Mouse (Mus musculus) kidney, postnatal 0 days (tissue): ENCODE results near the gene Dffa. TPM values are rescaled to one million over a fixed set of nuclear protein-coding genes. Genes with fewer than 3 reads are reported as not detected.
"Not testable (repeated sequence)": the region's sequence is repeated elsewhere in the genome, so short reads cannot be mapped to it uniquely, and the experiment has no call there.

Source experiments
- ATAC-seq: fragments of 200-750 bp; cut with Nextera tagmentation; replicated peaks from 2 replicates; pipeline ENCODE4 v1.8.0; 2017; ENCODE audit warnings: low read depth, moderate number of reproducible peaks, moderate TSS enrichment, moderate library complexity; ENCODE audit not compliant: low FRiP score
- DNase-seq: peaks from one replicate; pipeline ENCODE4 v3.0.0-alpha.2; 2016; ENCODE audit warnings: low spot score
- H3K27ac ChIP-seq: fragments of 300-500 bp; sonication (generic); 2 replicates; pipeline ENCODE4 v1.5.1; 2014; ENCODE audit warnings: mild to moderate bottlenecking
- H3K27me3 ChIP-seq: fragments of 300-500 bp; sonication (generic); 2 replicates; pipeline ENCODE4 v1.6.1; 2014; ENCODE audit warnings: low read length, mixed read lengths; ENCODE audit not compliant: insufficient read depth
- H3K36me3 ChIP-seq: fragments of 300-500 bp; sonication (generic); 2 replicates; pipeline ENCODE4 v1.6.1; 2014; ENCODE audit warnings: low read length, mixed read lengths; ENCODE audit not compliant: insufficient read depth
- H3K4me1 ChIP-seq: fragments of 300-500 bp; sonication (generic); replicated peaks from 2 replicates; pipeline ENCODE4 v1.6.1; 2014; ENCODE audit warnings: antibody characterized with exemption, low read length, mixed read lengths; ENCODE audit not compliant: insufficient read depth
- H3K4me2 ChIP-seq: fragments of 300-500 bp; sonication (generic); 2 replicates; pipeline ENCODE4 v1.6.1; 2014; ENCODE audit warnings: mild to moderate bottlenecking, low read length, moderate library complexity, mixed read lengths
- H3K4me3 ChIP-seq: fragments of 300-500 bp; sonication (generic); replicated peaks from 2 replicates; pipeline ENCODE4 v1.5.1; 2014; ENCODE audit warnings: low read depth, low read length
- H3K9ac ChIP-seq: fragments of 300-500 bp; sonication (generic); 2 replicates; pipeline ENCODE4 v1.6.1; 2014; ENCODE audit warnings: low read depth, low read length
- H3K9me3 ChIP-seq: fragments of 300-500 bp; sonication (generic); replicated peaks from 2 replicates; pipeline ENCODE4 v1.6.1; 2016; ENCODE audit warnings: low read length, inconsistent platforms, mixed read lengths
- CTCF ChIP-seq: IDR thresholded peaks from 2 replicates; pipeline ENCODE4 v1.5.1; 2016; ENCODE audit warnings: antibody characterized with exemption, low read depth, mild to moderate bottlenecking, moderate library complexity
- WGBS: fragments of 180-500 bp; shearing (Covaris S2); extraction: QIAGEN DNeasy Blood & Tissue Kit; methylation state at CpG from one replicate; pipeline ENCODE4 v1.1.7; 2014; 5-methylcytosine and 5-hydroxymethylcytosine counted together
- polyA plus RNA-seq: library from polyadenylated mRNA; unstranded; fragments of >200 nt; fragmentation: Nextera tagmentation; extraction: Ambion mirVana; gene quantifications from 2 replicates; pipeline ENCODE4 v1.2.1, GENCODE M21; 2015

Gene Dffa
- polyA plus RNA-seq, 1 experiment from 2014 or later = 30.3 TPM

DNA sequence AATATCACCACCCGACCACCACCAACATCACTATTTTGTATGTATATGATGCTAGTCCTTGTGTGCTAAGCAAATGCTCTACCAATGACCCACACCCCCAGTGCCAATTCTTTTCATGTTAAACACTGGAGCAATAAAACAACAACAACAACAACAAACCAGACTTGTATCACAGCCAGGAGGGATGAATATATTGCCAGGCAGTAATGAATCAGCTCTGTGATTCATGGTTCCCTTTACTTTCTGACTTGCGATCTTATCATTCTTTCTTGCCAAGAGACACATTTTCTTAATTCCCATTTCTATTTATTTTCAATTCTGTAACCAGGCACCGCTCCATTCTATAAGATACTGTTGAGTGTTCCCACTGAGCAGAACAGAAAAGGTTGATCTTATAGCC lies 2.5 kb upstream of the Dffa start:
- H3K4me1 ChIP-seq = peaks cover 13% of the 10 kb centered on the region
- TF ChIP-seq CTCF = no peak

DNA sequence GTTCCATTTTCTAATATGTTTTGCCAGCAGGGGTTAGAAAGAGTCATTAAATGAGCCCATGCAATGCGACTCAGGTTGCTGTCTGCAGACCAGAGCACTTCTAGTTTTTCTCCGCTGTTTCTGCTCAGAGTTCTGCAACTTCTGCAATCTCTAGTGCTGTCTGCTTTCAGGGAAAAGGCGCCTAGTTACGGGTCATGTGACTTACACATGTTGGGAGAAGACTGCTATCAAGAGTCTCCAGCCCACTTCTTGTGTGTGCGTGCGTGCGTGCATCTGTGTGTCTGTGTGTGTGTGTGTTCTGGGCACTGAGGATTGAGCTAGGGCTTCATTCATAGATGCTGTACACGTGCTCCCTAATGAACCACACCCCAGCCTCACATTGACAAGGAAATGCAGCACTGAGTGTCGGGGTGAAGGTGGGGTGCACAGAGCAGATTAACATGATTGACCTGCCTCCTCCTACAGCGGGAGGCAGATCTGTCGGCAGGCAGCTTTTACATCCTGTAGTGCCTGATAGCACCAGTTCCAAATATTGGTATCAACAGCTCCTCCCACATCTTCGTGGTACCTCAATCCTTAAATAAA lies 16.1 kb downstream of the Dffa start:
- not testable (repeated sequence) for H3K27ac ChIP-seq, H3K36me3 ChIP-seq, H3K9ac ChIP-seq, H3K27me3 ChIP-seq, H3K4me3 ChIP-seq, DNase-seq, H3K9me3 ChIP-seq, H3K4me1 ChIP-seq, ATAC-seq, H3K4me2 ChIP-seq
- WGBS = 83% methylated on average over 12 of the region's 12 CpGs

More for the DNA sequence above, 2.5 kb upstream of the Dffa start:
- Histone ChIP-seq H3K4me3 (no peak overlapping the region), H3K9me3 (no peaks in the 10 kb centered on the region), H3K27me3 (no peaks in the 10 kb centered on the region), H3K9ac (no peak overlapping the region), H3K4me2 (no peak overlapping the region), H3K36me3 (no peaks in the 10 kb centered on the region), H3K27ac (no peak overlapping the region)
- DNase-seq = no peak
- WGBS = 73% methylated on average over 3 of the region's 3 CpGs
- no peak for ATAC-seq

DNA sequence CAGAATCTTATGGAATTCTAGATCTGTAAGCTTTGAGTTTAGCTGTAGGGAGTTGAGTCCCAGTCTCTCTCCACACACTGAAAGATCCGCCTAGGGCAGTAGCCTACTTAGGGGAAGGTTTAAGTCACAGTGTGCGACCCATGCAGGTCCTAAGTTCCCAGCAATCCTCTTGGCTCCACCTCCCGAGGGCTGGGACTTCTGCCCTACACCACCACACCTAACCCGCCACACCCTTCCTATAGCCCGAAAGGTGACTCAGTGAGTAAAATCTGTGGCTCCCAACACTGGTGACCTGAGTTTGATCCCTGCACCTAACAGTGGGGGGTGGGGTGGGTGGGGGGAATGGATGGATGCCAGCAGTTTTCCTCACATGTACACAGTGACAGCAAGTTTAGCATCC lies 19.5 kb downstream of the Dffa start:
- no peak overlapping the region for H3K9ac ChIP-seq
- 62% methylated on average over 5 of the region's 5 CpGs for WGBS

DNA sequence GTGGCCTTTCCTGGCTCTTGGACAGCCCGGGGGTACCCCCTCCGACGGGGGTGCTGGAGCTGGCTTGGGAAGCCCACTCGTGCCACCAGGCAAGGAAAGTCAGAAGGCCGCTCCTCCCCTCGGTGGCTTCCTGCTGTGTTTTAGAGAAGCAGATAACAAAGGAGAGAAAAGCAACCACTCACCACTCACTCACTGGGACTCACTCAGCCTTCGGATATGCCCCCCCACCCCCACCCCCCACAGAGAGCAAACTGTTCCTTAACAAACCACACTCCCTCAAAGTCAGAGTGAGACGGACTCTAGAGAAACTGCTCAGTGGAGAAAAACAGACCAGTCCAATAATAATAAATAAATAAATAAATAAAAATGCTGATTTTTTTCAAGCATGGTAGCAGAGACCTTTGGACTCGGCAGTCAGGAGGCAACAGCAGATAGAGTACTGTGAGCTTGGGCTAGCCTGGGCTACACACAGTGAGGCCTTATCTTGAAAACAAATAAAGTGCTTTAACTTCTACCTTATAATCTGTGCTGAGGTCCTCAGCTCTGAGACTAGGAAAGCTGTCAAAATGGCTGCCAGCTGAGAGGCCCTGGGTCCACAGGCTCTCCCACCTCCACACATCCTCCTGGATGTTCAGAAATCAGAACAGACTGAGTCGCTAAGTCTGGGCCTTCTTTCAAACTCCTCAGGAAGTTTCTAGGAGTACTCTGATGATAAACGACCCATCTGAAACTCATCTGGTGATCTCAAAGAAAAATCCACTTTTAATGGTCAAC lies 21.6 kb downstream of the Dffa start:
- ATAC-seq (no peak), DNase-seq (no peak)
- Histone ChIP-seq H3K9me3 (no peaks in the 10 kb centered on the region), H3K27ac (no peak overlapping the region), H3K4me2 (no peak overlapping the region), H3K27me3 (no peaks in the 10 kb centered on the region), H3K36me3 (no peaks in the 10 kb centered on the region), H3K9ac (no peak overlapping the region), H3K4me1 (no peaks in the 10 kb centered on the region), H3K4me3 (no peak overlapping the region)
- no peak for TF ChIP-seq CTCF
- WGBS = 72% methylated on average over 11 of the region's 11 CpGs

More for the DNA sequence above, 19.5 kb downstream of the Dffa start:
- Histone ChIP-seq H3K4me3 (no peak overlapping the region), H3K27ac (no peak overlapping the region), H3K4me1 (no peaks in the 10 kb centered on the region), H3K4me2 (no peak overlapping the region), H3K36me3 (no peaks in the 10 kb centered on the region), H3K27me3 (no peaks in the 10 kb centered on the region), H3K9me3 (no peaks in the 10 kb centered on the region)
- DNase-seq (no peak), ATAC-seq (no peak)
- TF ChIP-seq CTCF = no peak

DNA sequence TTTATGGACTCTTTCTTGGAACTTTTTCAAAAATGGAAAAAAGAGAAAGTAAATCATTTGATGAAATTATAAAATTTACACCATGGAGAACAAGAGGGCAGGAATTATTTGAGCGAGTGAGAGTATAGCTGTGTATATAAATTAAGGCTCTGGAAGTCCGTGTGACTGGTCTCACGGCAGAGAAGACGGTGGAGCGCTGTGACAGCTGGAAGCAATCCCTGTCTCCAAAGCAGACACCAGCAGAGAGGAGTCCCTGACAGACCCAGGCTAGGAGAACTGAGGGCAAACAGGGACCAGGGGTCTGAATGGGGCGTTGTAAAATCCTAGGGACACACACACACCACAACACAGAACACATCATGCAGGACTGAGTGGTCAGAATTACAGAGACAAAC lies 22.2 kb downstream of the Dffa start:
- no peaks in the 10 kb centered on the region for H3K36me3 ChIP-seq
- no peak overlapping the region for H3K4me2 ChIP-seq
- ATAC-seq (no peak), DNase-seq (peak; percentile 64)
- TF ChIP-seq CTCF = no peak
- H3K9ac ChIP-seq = no peak overlapping the region
- 36% methylated on average over 6 of the region's 6 CpGs for WGBS
- no peaks in the 10 kb centered on the region for H3K9me3 ChIP-seq
- H3K27me3 ChIP-seq = no peaks in the 10 kb centered on the region
- no peaks in the 10 kb centered on the region for H3K4me1 ChIP-seq
- no peak overlapping the region for H3K4me3 ChIP-seq
- no peak overlapping the region for H3K27ac ChIP-seq

DNA sequence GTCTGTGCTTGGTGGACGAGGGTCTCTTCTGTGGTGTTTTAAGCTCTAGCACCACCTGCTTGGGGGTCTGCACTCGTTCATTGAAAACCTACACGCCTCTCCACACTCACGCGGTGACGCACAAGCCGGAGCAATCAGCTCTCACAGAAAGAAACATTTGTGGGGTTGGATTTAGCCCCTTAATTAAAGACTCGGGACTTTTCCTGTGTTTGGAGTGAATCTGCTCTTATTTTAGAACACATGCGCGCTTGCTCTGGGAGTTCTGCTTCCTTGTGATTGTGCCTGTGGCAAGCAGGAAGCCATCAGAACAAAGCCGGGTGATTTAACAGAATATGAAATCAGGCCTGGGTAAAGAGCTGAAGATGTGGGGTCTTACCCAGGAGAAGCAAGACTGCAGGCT lies 22.7 kb downstream of the Dffa start, which contains the start of gene Cort:
Gene Cort (minus strand): TSS at position 101 of the 400 bp plus-strand sequence.
- H3K9ac ChIP-seq = no peak within 1 kb of the TSS
- 76% methylated on average over 11 of the region's 11 CpGs for WGBS
- no peak for TF ChIP-seq CTCF

More for the DNA sequence above, 22.7 kb downstream of the Dffa start, which contains the start of gene Cort:
- H3K27me3 ChIP-seq = no peaks in the 10 kb centered on the region
- DNase-seq = no peak
- H3K27ac ChIP-seq = no peak within 1 kb of the TSS
- no peaks in the 10 kb centered on the region for H3K4me1 ChIP-seq
- ATAC-seq = no peak
- H3K36me3 ChIP-seq = no peaks in the 10 kb centered on the region
- no peak within 1 kb of the TSS for H3K4me2 ChIP-seq
- no peak within 1 kb of the TSS for H3K4me3 ChIP-seq
- no peaks in the 10 kb centered on the region for H3K9me3 ChIP-seq
